Mouse (Mus musculus): Measurements from ENCODE around the gene Calhm2.

Calhm2 gene

GRCm38 (mm10) chr19:47067096-47067882 lies 70.8 kb downstream of the Calhm2 start, which contains the start of gene Taf5:
Taf5 (plus strand) TSS chr19:47067746.
- DNase-seq = peak; percentile 98

GRCm38 (mm10) chr19:47065860-47066259 lies 72.2 kb downstream of the Calhm2 start:
- DNase-seq = no peak

- no peak for DNase-seq
Measured at GRCm38 (mm10) chr19:47057684-47058083, 80.4 kb downstream of the Calhm2 start.
